Mouse (Mus musculus) forebrain, embryonic 11.5 days (tissue): ENCODE results near the gene Fstl5. TPM values are rescaled to one million over a fixed set of nuclear protein-coding genes. Genes with fewer than 3 reads are reported as not detected.

ENCODE experiments used
- ATAC-seq: fragments of 200-750 bp; cut with Nextera tagmentation; replicated peaks from 2 replicates; pipeline ENCODE4 v1.8.0; 2017; ENCODE audit warnings: moderate TSS enrichment; ENCODE audit not compliant: low FRiP score
- DNase-seq: peaks from one replicate; pipeline ENCODE4 v3.0.0-alpha.2; 2017; ENCODE audit warnings: low spot score
- H3K27ac ChIP-seq: fragments of 300-500 bp; sonication (generic); 2 replicates; pipeline ENCODE4 v1.5.1; 2014; ENCODE audit warnings: low read depth, low read length
- H3K27me3 ChIP-seq: fragments of 300-500 bp; sonication (generic); 2 replicates; pipeline ENCODE4 v1.6.1; 2014; ENCODE audit warnings: mild to moderate bottlenecking, low read length, mixed read lengths; ENCODE audit not compliant: control insufficient read depth, insufficient read depth
- H3K36me3 ChIP-seq: fragments of 300-500 bp; sonication (generic); 2 replicates; pipeline ENCODE4 v1.6.1; 2014; ENCODE audit warnings: mild to moderate bottlenecking, low read length, moderate library complexity, mixed read lengths; ENCODE audit not compliant: control insufficient read depth, insufficient read depth
- H3K4me1 ChIP-seq: fragments of 300-500 bp; sonication (generic); replicated peaks from 2 replicates; pipeline ENCODE4 v1.6.1; 2014; ENCODE audit warnings: low read length, mixed read lengths; ENCODE audit not compliant: control insufficient read depth, insufficient read depth
- H3K4me2 ChIP-seq: fragments of 300-500 bp; sonication (generic); 2 replicates; pipeline ENCODE4 v1.6.1; 2014; ENCODE audit warnings: low read depth, mild to moderate bottlenecking, low read length, moderate library complexity, mixed read lengths; ENCODE audit not compliant: severe bottlenecking
- H3K4me3 ChIP-seq: fragments of 300-500 bp; sonication (generic); 2 replicates; pipeline ENCODE4 v1.5.1; 2014; ENCODE audit warnings: low read depth, low read length
- H3K9ac ChIP-seq: fragments of 300-500 bp; sonication (generic); 2 replicates; pipeline ENCODE4 v1.6.1; 2014; ENCODE audit warnings: low read length
- H3K9me3 ChIP-seq: fragments of 300-500 bp; sonication (generic); 2 replicates; pipeline ENCODE4 v1.6.1; 2016; ENCODE audit warnings: low read length, mixed read lengths; ENCODE audit not compliant: control insufficient read depth
- WGBS: fragments of 180-500 bp; shearing (Covaris S2); extraction: QIAGEN DNeasy Blood & Tissue Kit; methylation state at CpG from one replicate; pipeline ENCODE4 v1.1.7; 2014; 5-methylcytosine and 5-hydroxymethylcytosine counted together
- polyA plus RNA-seq: library from polyadenylated mRNA; unstranded; fragments of >200 nt; fragmentation: Nextera tagmentation; extraction: Ambion mirVana; gene quantifications from 2 replicates; pipeline ENCODE4 v1.2.1, GENCODE M21; 2014

Gene Fstl5
- polyA plus RNA-seq, result 10.7 and 13.6 TPM in 2 replicates

DNA sequence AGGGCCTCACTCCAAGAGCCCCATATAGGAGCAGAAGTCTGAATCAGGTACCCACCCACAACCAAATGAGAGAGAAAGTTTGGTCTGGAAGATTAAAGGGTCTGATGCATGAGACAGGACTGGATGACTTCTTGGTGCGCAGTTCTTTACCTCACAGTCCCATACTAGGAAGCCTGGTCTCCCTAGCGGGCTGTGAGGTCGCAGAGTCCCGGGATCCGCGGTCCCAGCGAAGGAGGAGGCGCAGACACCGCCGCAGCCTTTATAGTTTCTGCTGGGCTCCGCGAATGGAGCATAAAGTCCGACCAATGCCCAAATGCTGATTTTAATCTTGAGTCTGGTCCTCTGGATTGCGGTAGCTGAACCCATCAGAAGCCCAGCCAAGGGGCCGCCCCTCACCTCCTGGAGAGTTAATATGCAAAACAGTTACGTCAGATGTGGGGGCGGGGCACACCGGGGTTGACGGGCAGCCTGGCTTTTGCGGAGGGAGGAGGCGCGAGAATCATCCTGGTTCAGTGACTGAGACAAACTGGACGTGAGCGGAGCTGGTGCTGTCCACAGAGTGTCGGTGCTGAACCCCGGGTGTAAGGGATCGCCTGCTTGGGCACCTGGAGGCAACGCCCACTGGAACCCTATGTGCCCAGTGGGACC, at the start of gene Fstl5:
Gene Fstl5, plus strand, starts transcription at position 211 of the 648 bp plus-strand sequence.
- no peak within 1 kb of the TSS for H3K27ac ChIP-seq
- H3K4me3 ChIP-seq, result peak within 1 kb of the TSS; percentile 35
- peak; percentile 94 for DNase-seq
- WGBS, result under 1% methylated on average over 28 of the region's 28 CpGs
- H3K36me3 ChIP-seq, result no peaks in the 10 kb centered on the region
- no peaks in the 10 kb centered on the region for H3K27me3 ChIP-seq
- H3K9ac ChIP-seq, result peak within 1 kb of the TSS; percentile 58
- H3K9me3 ChIP-seq, result no peaks in the 10 kb centered on the region
- H3K4me1 ChIP-seq, result no peaks in the 10 kb centered on the region; the same call in 1 of the 2 replicates
- H3K4me2 ChIP-seq, result peak within 1 kb of the TSS; percentile 57
- peak; percentile 94 for ATAC-seq

- Histone ChIP-seq H3K4me3 (no peak overlapping the region), H3K27me3 (no peaks in the 10 kb centered on the region), H3K36me3 (no peaks in the 10 kb centered on the region), H3K27ac (no peak overlapping the region), H3K4me2 (no peak overlapping the region), H3K9me3 (no peaks in the 10 kb centered on the region), H3K9ac (no peak overlapping the region), H3K4me1 (no peaks in the 10 kb centered on the region)
- DNase-seq (no peak), ATAC-seq (no peak)
Measured at GRCm38 (mm10) chr3:76025523-76025922, 48.5 kb upstream of the Fstl5 start.

GRCm38 (mm10) chr3:76051124-76051523, 22.9 kb upstream of the Fstl5 start:
- 88% methylated on average over 3 of the region's 3 CpGs for WGBS
- no peaks in the 10 kb centered on the region for H3K4me1 ChIP-seq
- ATAC-seq (no peak), DNase-seq (no peak)
- H3K9ac ChIP-seq, result no peak overlapping the region
- H3K9me3 ChIP-seq, result no peaks in the 10 kb centered on the region
- H3K27me3 ChIP-seq, result no peaks in the 10 kb centered on the region
- no peak overlapping the region for H3K4me2 ChIP-seq
- no peaks in the 10 kb centered on the region for H3K36me3 ChIP-seq
- no peak overlapping the region for H3K4me3 ChIP-seq
- no peak overlapping the region for H3K27ac ChIP-seq

- DNase-seq (no peak), ATAC-seq (no peak)
- Histone ChIP-seq H3K9ac (no peak overlapping the region), H3K27ac (no peak overlapping the region), H3K36me3 (no peaks in the 10 kb centered on the region), H3K27me3 (no peaks in the 10 kb centered on the region), H3K9me3 (no peaks in the 10 kb centered on the region), H3K4me1 (no peaks in the 10 kb centered on the region), H3K4me3 (no peak overlapping the region), H3K4me2 (no peak overlapping the region)
- WGBS, result 84% methylated on average over 1 of the region's 1 CpGs
Measured at GRCm38 (mm10) chr3:76061996-76062395, 12.1 kb upstream of the Fstl5 start.

DNA sequence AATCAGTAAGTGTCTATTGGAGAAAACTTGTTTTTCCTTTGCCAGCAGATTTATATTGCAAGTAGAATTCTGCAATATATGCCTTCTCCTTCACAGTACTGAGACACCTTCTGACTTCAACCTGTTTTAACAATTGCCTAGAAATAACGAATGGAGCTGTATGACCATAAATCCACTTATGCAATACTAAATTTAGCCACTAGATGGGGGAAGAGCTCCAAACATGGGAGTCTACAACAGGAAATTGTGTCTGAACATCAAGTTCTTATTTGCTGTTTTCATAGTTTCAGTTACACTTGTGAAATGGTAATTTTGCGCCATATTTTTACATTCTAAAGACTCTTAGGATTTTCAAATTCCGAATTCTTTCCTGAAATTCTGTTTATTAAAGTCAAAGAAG, 6.2 kb upstream of the Fstl5 start:
- no peaks in the 10 kb centered on the region; the same call in 1 of the 2 replicates for H3K4me1 ChIP-seq
- 4% methylated on average over 3 of the region's 3 CpGs for WGBS
- DNase-seq (no peak), ATAC-seq (peak; percentile 57)
- H3K4me2 ChIP-seq, result no peak overlapping the region
- H3K9ac ChIP-seq, result no peak overlapping the region
- H3K4me3 ChIP-seq, result no peak overlapping the region
- H3K36me3 ChIP-seq, result no peaks in the 10 kb centered on the region
- no peaks in the 10 kb centered on the region for H3K27me3 ChIP-seq
- H3K9me3 ChIP-seq, result no peaks in the 10 kb centered on the region
- no peak overlapping the region for H3K27ac ChIP-seq

DNA sequence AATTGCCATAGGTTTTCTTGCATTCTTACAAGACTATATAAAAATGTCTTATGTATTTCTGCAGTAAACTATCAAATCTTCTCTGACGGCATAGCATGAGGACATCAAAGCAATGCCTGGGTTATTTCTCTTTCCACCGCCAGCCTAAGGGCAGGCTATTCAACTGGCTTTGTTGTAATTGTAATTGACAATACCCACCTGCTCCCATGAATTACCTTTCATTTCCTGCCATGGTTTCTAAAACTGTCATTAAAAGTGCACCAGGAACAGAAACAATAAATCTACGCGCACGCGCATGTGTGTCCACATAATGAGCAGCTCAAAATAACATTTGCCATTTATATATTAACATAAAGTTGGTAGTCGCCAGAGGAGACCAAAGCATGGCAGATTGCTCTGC, 1.2 kb upstream of the Fstl5 start:
- no peak overlapping the region for H3K4me2 ChIP-seq
- no peak overlapping the region for H3K27ac ChIP-seq
- H3K4me3 ChIP-seq, result no peak overlapping the region
- DNase-seq (no peak), ATAC-seq (no peak)
- no peaks in the 10 kb centered on the region for H3K36me3 ChIP-seq
- H3K9ac ChIP-seq, result no peak overlapping the region
- no peaks in the 10 kb centered on the region; the same call in 1 of the 2 replicates for H3K4me1 ChIP-seq
- H3K9me3 ChIP-seq, result no peaks in the 10 kb centered on the region
- H3K27me3 ChIP-seq, result no peaks in the 10 kb centered on the region
- 68% methylated on average over 7 of the region's 7 CpGs for WGBS

DNA sequence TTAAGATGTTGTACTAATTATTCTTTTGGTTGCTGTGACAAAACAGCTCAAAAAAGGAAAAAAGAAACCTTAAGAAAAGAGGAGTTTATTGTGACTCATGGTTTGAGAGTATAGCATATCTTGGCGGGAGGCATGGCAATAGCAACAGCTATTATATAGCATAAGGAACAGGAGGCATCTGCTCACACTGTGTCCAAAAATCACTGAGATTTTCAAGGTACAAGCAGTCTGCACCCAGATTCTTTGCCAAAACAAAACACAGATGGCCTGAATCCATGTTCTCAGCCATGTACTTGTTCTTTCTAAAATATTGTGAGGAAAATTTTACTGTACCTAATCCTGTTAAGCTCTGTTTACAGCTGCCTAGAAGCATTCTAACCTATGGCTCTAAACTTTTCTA, 66.4 kb downstream of the Fstl5 start:
- H3K9me3 ChIP-seq, result no peaks in the 10 kb centered on the region
- 84% methylated on average over 1 of the region's 1 CpGs for WGBS
- ATAC-seq (no peak), DNase-seq (no peak)
- no peaks in the 10 kb centered on the region for H3K36me3 ChIP-seq
- H3K4me3 ChIP-seq, result no peak overlapping the region
- no peak overlapping the region for H3K4me2 ChIP-seq
- H3K27ac ChIP-seq, result no peak overlapping the region
- no peak overlapping the region for H3K9ac ChIP-seq
- no peaks in the 10 kb centered on the region for H3K4me1 ChIP-seq
- H3K27me3 ChIP-seq, result no peaks in the 10 kb centered on the region

DNA sequence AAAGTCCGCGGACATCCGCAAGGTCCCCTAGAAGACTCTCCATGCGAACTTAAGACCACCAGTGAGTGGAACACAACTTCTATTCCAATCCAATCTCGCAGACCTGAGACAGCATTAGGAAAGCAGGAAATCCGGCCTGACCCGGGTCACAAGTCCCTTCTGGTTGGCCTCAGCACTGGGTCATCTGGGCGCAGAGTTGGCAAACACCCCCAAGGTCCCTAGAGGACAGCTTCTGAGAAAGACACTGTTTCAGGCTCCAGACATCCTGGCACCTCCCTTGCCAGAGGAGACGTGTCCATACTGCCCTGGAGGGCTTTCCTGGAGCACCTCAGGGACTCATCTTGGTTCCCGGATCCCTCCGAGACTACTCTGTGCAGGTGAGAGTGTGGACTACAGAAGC, 73.8 kb downstream of the Fstl5 start:
- Histone ChIP-seq H3K4me2 (no peak overlapping the region), H3K4me3 (no peak overlapping the region), H3K4me1 (no peaks in the 10 kb centered on the region), H3K9ac (no peak overlapping the region), H3K9me3 (no peaks in the 10 kb centered on the region), H3K36me3 (no peaks in the 10 kb centered on the region), H3K27me3 (no peaks in the 10 kb centered on the region), H3K27ac (no peak overlapping the region)
- no peak for ATAC-seq
- WGBS, result 93% methylated on average over 11 of the region's 11 CpGs
- DNase-seq, result no peak

GRCm38 (mm10) chr3:76238834-76239233, 164.8 kb downstream of the Fstl5 start:
- Histone ChIP-seq H3K9ac (no peak overlapping the region), H3K4me3 (no peak overlapping the region), H3K4me2 (no peak overlapping the region), H3K27me3 (no peaks in the 10 kb centered on the region), H3K27ac (no peak overlapping the region), H3K4me1 (no peaks in the 10 kb centered on the region), H3K9me3 (no peaks in the 10 kb centered on the region), H3K36me3 (no peaks in the 10 kb centered on the region)
- DNase-seq, result no peak
- ATAC-seq, result no peak
- WGBS, result 88% methylated on average over 2 of the region's 2 CpGs
